Mouse (Mus musculus): Measurements from ENCODE around the gene Melk. TPM values are rescaled to one million over a fixed set of nuclear protein-coding genes. Genes with fewer than 3 reads are reported as not detected.

Gene Melk
- total and polyA plus RNA-seq, 3 experiments = 0.10 to 0.16 TPM; not detected in 1

- TF ChIP-seq POLR2A (IDR thresholded peaks at IDR 0.05; ENCODE audit: insufficient read depth, low read depth, low read length) (no peak), EP300 (IDR thresholded peaks at IDR 0.05; ENCODE audit: insufficient read depth, low read depth, low read length) (no peak), CTCF (IDR thresholded peaks at IDR 0.05) (no peak)
- intact Hi-C loops (cut with DNase I) = no loop called here
- Histone ChIP-seq H3K79me2 (replicated peaks; ENCODE audit: control insufficient read depth, insufficient read depth, low read length) (no peaks in the 10 kb centered on the region), H3K36me3 (ENCODE audit: control insufficient read depth, insufficient read depth, low read length) (no peaks in the 10 kb centered on the region), H3K4me3 (no peak overlapping the region), H3K27ac (no peak overlapping the region), H3K4me1 (ENCODE audit: control insufficient read depth, insufficient read depth, low read length) (no peaks in the 10 kb centered on the region), H3K9ac (ENCODE audit: low read depth, low read length) (no peak overlapping the region), H3K27me3 (ENCODE audit: control insufficient read depth, insufficient read depth, low read length) (no peaks in the 10 kb centered on the region)
- WGBS = 62% methylated on average over 7 of the region's 7 CpGs
- no peak for DNase-seq
Observed at GRCm38 (mm10) chr4:44281597-44282265, 18.9 kb upstream of the Melk start.

- H3K4me1 ChIP-seq (ENCODE audit: control insufficient read depth, insufficient read depth, low read length) = no peaks in the 10 kb centered on the region; the same call in 1 of the 2 replicates
- H3K27ac ChIP-seq = no peak overlapping the region
- no peak overlapping the region for H3K4me3 ChIP-seq
- TF ChIP-seq EP300 (IDR thresholded peaks at IDR 0.05; ENCODE audit: insufficient read depth, low read depth, low read length) (no peak), CTCF (IDR thresholded peaks at IDR 0.05) (peak; percentile 93), POLR2A (IDR thresholded peaks at IDR 0.05; ENCODE audit: insufficient read depth, low read depth, low read length) (no peak)
- DNase-seq = peak; percentile 17 to 20
- 11% methylated on average over 7 of the region's 7 CpGs for WGBS
- H3K79me2 ChIP-seq (replicated peaks; ENCODE audit: control insufficient read depth, insufficient read depth, low read length) = no peaks in the 10 kb centered on the region
- intact Hi-C loops (cut with DNase I) = loop anchor here (1.0 to 5.0 kb wide), 3 partner anchors 60 to 227 kb away; partner anchors contain the start of gene Rnf38
- H3K9ac ChIP-seq (ENCODE audit: low read depth, low read length) = no peak overlapping the region
- H3K27me3 ChIP-seq (ENCODE audit: control insufficient read depth, insufficient read depth, low read length) = no peaks in the 10 kb centered on the region
- no peaks in the 10 kb centered on the region for H3K36me3 ChIP-seq (ENCODE audit: control insufficient read depth, insufficient read depth, low read length)
Observed at GRCm38 (mm10) chr4:44292534-44292933, 8.1 kb upstream of the Melk start.

- H3K27ac ChIP-seq = no peak overlapping the region
- no peaks in the 10 kb centered on the region; the same call in 1 of the 2 replicates for H3K4me1 ChIP-seq (ENCODE audit: control insufficient read depth, insufficient read depth, low read length)
- H3K79me2 ChIP-seq (replicated peaks; ENCODE audit: control insufficient read depth, insufficient read depth, low read length) = no peaks in the 10 kb centered on the region
- no peaks in the 10 kb centered on the region for H3K27me3 ChIP-seq (ENCODE audit: control insufficient read depth, insufficient read depth, low read length)
- no peak for TF ChIP-seq EP300 (IDR thresholded peaks at IDR 0.05; ENCODE audit: insufficient read depth, low read depth, low read length)
- no peak for TF ChIP-seq CTCF (IDR thresholded peaks at IDR 0.05)
- TF ChIP-seq POLR2A (IDR thresholded peaks at IDR 0.05; ENCODE audit: insufficient read depth, low read depth, low read length) = no peak
- 39% methylated on average over 1 of the region's 1 CpGs for WGBS
- no peak overlapping the region for H3K4me3 ChIP-seq
- intact Hi-C loops (cut with DNase I) = no loop called here
- no peak overlapping the region for H3K9ac ChIP-seq (ENCODE audit: low read depth, low read length)
- no peaks in the 10 kb centered on the region for H3K36me3 ChIP-seq (ENCODE audit: control insufficient read depth, insufficient read depth, low read length)
- DNase-seq = no peak
Observed at GRCm38 (mm10) chr4:44295837-44296236, 4.8 kb upstream of the Melk start.

GRCm38 (mm10) chr4:44306585-44306984 is 5.9 kb downstream of the Melk start:
- H3K36me3 ChIP-seq (ENCODE audit: control insufficient read depth, insufficient read depth, low read length) = no peaks in the 10 kb centered on the region
- no peak for TF ChIP-seq EP300 (IDR thresholded peaks at IDR 0.05; ENCODE audit: insufficient read depth, low read depth, low read length)
- no peak overlapping the region for H3K4me3 ChIP-seq
- no peaks in the 10 kb centered on the region for H3K27me3 ChIP-seq (ENCODE audit: control insufficient read depth, insufficient read depth, low read length)
- DNase-seq = no peak
- no peak overlapping the region for H3K9ac ChIP-seq (ENCODE audit: low read depth, low read length)
- H3K27ac ChIP-seq = no peak overlapping the region
- H3K4me1 ChIP-seq (ENCODE audit: control insufficient read depth, insufficient read depth, low read length) = no peaks in the 10 kb centered on the region
- intact Hi-C loops (cut with DNase I) = no loop called here
- no peaks in the 10 kb centered on the region for H3K79me2 ChIP-seq (replicated peaks; ENCODE audit: control insufficient read depth, insufficient read depth, low read length)
- 85% methylated on average over 7 of the region's 7 CpGs for WGBS

- TF ChIP-seq POLR2A (IDR thresholded peaks at IDR 0.05; ENCODE audit: insufficient read depth, low read depth, low read length) (no peak), CTCF (IDR thresholded peaks at IDR 0.05) (no peak), EP300 (IDR thresholded peaks at IDR 0.05; ENCODE audit: insufficient read depth, low read depth, low read length) (no peak)
- H3K9ac ChIP-seq (ENCODE audit: low read depth, low read length) = no peak overlapping the region
- DNase-seq = no peak
- H3K36me3 ChIP-seq (ENCODE audit: control insufficient read depth, insufficient read depth, low read length) = no peaks in the 10 kb centered on the region
- intact Hi-C loops (cut with DNase I) = no loop called here
- no peaks in the 10 kb centered on the region for H3K27me3 ChIP-seq (ENCODE audit: control insufficient read depth, insufficient read depth, low read length)
- H3K4me3 ChIP-seq = no peak overlapping the region
- WGBS = 83% methylated on average over 4 of the region's 4 CpGs
- H3K27ac ChIP-seq = no peak overlapping the region
- no peaks in the 10 kb centered on the region for H3K79me2 ChIP-seq (replicated peaks; ENCODE audit: control insufficient read depth, insufficient read depth, low read length)
- H3K4me1 ChIP-seq (ENCODE audit: control insufficient read depth, insufficient read depth, low read length) = no peaks in the 10 kb centered on the region
Observed at GRCm38 (mm10) chr4:44310429-44310828, 9.8 kb downstream of the Melk start.

GRCm38 (mm10) chr4:44310911-44311310 is 10.2 kb downstream of the Melk start:
- Histone ChIP-seq H3K9ac (ENCODE audit: low read depth, low read length) (no peak overlapping the region), H3K79me2 (replicated peaks; ENCODE audit: control insufficient read depth, insufficient read depth, low read length) (no peaks in the 10 kb centered on the region), H3K27ac (no peak overlapping the region), H3K27me3 (ENCODE audit: control insufficient read depth, insufficient read depth, low read length) (no peaks in the 10 kb centered on the region), H3K4me3 (no peak overlapping the region), H3K4me1 (ENCODE audit: control insufficient read depth, insufficient read depth, low read length) (no peaks in the 10 kb centered on the region), H3K36me3 (ENCODE audit: control insufficient read depth, insufficient read depth, low read length) (no peaks in the 10 kb centered on the region)
- intact Hi-C loops (cut with DNase I) = no loop called here
- no peak for TF ChIP-seq CTCF (IDR thresholded peaks at IDR 0.05)
- TF ChIP-seq POLR2A (IDR thresholded peaks at IDR 0.05; ENCODE audit: insufficient read depth, low read depth, low read length) = no peak
- TF ChIP-seq EP300 (IDR thresholded peaks at IDR 0.05; ENCODE audit: insufficient read depth, low read depth, low read length) = no peak
- WGBS = 90% methylated on average over 4 of the region's 4 CpGs
- DNase-seq = no peak

All from heart, adult 2 months (tissue).